Mouse (Mus musculus): ENCODE data around the gene Hes2. TPM values are rescaled to one million over a fixed set of nuclear protein-coding genes. Genes with fewer than 3 reads are reported as not detected.

Gene Hes2
- total RNA-seq, 2 experiments from 2014 or later = not detected

DNA sequence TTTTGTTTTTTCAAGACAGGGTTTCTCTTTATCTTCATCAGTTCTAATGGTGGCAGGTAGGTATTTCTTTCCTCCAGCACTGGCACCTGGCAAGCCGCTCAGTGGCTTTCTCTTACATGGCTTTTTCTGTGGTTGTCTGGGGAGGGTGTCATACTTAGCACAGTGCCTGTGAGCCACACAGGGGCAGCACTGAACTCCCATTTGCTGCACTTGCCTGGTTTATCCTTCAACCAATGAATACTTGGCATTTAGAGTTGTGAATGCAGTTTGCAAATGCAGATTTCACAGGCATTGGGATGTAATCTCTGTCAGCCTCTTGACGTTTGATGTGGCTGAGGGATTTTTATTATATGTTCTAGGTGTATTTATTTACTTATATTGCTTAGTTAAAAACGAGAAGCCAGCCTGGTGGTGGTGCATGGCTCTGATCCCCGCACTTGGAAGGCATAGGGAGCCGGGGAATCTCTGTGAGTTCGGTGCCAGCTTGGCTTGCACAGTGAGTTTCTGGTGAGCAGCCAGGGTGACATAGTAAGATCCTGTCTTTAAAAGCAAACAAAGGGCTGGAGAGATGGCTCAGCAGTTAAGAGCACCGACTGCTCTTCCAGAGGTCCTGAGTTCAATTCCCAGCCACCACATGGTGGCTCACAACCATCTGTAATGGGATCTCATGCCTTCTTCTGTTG lies 25.8 kb downstream of the Hes2 start:
- no peak for DNase-seq (ENCODE audit: extremely low spot score in 1 of 2, low spot score in 1 of 2)

DNA sequence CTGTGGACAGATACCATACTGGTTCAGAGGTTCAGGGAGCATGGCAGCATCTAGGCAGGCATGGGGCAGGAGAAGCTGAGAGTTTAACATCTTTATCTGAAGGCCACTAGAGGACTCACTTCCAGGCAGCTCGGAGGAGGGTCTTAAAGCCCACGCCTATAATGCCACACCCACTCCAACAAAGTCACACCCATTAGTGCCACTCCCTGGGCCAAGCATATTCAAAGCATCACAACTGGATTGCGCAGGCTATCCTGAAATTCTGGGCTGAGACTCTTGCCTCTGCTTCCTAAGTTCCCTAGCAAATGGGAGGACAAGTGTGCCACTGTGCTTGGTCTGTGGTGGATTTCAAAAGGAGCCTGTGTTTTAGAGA lies 26.5 kb downstream of the Hes2 start:
- DNase-seq (ENCODE audit: extremely low spot score in 1 of 2, low spot score in 1 of 2) = no peak

- no peak for DNase-seq (ENCODE audit: extremely low spot score in 1 of 2, low spot score in 1 of 2)
These were observed 27.0 kb downstream of the Hes2 start for GRCm38 (mm10) chr4:152185510-152186204.

DNA sequence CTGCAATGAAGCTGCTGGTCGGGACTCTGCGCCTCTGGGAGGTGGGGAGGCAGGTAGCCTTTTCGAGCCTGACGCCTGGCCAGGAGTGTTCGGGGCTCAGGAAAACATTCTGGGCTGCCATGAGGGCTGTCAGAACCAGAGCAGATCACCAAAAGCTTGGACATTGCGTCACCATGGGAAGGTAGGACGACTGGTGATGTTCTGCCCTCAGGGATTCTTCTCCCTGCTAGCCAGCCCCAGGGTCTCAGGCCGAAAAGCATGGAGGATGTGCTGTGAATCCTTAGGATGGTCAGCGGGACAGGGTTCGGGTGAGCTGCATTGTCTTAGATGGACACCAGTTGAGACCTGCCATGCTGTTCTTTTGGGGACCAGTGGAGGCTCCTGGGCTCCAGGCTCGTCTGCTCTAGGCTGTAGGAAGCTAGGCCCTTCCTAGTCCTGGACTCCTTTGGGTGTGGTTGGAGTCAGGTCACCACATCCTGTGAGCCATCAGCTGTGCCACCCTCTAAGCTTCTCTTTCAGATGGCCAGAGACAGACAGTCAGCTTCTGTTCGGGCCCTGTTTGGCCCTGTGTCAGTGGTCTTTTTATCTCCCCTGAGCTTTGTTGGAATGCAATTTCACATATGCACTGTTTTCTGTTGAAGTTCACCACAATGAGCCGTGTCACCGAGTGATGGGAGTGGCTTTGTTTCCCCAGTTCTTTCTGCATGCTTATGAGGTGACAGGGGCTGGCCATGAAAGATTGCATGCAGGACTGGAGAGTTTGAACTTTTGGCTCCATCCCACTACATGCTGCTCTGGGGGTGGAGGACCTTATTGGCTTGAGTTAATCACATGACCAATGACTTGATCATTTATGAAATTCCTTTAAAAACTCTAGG lies 27.8 kb downstream of the Hes2 start:
- DNase-seq (ENCODE audit: extremely low spot score in 1 of 2, low spot score in 1 of 2) = no peak

DNA sequence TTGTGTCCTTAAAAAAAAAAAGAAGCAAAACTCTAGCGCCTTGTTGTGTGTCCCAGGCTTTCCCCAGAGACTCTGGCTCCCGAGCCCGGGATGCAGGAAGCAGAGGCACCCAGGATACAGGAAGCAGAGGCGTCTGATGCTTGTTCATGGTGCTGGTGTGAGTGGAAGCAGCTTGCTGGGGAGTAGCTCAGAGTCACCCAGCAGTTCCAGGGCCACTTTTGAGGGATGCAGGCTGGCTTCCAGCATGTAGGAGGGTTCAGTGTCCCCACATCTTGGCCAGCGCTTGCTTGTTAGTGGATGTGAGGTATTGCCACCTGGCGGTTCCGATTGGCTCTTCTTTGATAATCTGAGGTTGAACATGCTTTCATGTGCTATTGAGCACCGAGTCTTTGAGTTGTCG lies 28.5 kb downstream of the Hes2 start:
- no peak for DNase-seq (ENCODE audit: extremely low spot score in 1 of 2, low spot score in 1 of 2)

GRCm38 (mm10) chr4:152188651-152189050 lies 30.0 kb downstream of the Hes2 start:
- DNase-seq (ENCODE audit: extremely low spot score in 1 of 2, low spot score in 1 of 2) = no peak

- DNase-seq (ENCODE audit: extremely low spot score in 1 of 2, low spot score in 1 of 2) = no peak
These were observed 30.4 kb downstream of the Hes2 start for GRCm38 (mm10) chr4:152189071-152189470.

DNA sequence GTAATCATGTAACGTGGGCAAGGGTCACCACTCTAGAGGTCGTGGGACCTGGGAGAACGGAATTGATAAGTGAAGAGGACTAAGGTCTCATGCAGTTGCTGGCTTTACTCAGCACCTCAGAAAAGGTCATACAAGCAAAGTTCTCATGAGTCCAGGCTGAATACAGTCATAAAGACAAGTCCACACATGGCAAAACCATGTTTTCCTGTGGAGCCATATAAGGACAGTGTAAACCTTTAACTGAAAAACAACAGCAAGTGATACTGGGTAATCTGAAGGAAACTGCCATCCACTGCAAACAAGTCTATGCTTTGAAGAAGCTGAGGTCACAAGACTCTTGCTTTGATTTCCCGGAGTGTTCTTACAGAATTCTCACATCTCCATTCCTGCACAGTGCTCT lies 31.0 kb downstream of the Hes2 start:
- DNase-seq (ENCODE audit: extremely low spot score in 1 of 2, low spot score in 1 of 2) = no peak

- no peak for DNase-seq (ENCODE audit: extremely low spot score in 1 of 2, low spot score in 1 of 2)
These were observed 31.5 kb downstream of the Hes2 start for GRCm38 (mm10) chr4:152190096-152190653.

DNA sequence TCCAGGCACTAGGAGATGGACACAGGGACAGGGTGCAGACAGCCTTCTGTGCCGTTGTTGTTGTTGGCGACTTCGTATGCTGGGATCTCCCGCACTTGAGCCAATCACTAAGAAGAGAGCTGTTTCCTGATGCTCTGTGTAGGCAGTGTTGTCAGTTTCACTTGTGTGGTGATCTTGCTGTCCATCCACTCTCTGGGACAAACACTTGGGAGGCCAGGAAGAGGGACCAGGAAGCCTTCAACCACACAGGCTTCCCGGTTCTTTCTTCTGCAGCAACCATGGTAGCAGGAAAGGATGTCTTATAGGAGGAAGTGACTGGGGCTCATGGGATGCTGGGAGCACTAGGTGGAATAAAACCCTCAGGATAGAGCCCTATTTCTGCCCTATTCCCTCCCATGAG lies 32.0 kb downstream of the Hes2 start:
- no peak for DNase-seq (ENCODE audit: extremely low spot score in 1 of 2, low spot score in 1 of 2)

DNA sequence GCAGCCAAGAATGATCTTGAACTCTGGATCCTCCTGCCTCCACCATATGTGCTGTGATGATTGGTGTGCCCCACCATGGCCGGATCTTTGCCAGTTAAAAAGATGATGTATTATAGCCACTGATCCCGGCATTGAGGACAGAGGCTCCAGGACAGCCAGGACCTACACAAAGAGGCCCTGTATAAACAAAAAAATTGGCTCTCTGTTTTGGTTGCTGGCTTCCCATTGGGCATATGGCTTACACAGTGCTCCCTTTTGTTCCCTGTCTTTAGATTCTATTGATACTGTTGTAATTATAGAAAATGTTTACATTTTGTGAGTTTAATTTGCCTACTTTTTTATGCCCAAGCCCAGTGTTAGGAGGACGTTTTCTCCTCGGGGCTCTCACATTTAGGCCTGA lies 33.9 kb downstream of the Hes2 start:
- DNase-seq (ENCODE audit: extremely low spot score in 1 of 2, low spot score in 1 of 2) = no peak

DNA sequence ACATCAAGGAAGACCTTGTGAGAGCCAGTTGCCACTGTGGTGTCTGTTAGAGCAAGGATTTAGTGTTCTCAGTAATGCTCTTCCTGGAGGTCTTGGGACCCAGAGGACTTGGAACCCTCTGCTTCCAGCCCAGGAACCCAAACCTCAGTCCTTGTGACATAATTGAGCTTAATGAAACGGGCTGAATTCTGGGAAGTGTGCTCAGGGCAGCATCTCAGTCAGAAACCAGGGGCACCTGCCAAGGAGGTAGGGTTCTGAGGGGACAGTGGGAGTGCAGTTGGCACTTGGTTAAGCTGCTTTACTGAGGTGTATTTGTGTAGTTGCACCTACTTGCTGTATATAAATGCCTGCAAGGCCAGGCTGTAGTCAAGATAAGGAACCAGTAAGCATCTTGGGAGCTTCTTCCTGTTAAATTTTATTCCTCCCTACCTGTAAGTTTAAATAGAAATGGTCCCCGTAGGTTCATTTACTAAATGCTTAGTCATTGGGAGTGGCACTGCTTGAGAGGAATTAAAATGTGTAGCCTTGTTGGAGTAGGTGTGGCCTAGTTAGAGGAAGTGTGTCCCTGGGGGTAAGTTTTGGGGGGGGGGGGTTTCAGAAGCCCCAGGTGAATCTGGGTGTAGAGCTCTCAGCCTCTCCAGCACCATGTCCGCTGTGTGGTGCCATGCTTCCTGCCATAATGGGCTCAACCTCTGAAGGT lies 36.0 kb downstream of the Hes2 start:
- no peak for DNase-seq (ENCODE audit: extremely low spot score in 1 of 2, low spot score in 1 of 2)

DNA sequence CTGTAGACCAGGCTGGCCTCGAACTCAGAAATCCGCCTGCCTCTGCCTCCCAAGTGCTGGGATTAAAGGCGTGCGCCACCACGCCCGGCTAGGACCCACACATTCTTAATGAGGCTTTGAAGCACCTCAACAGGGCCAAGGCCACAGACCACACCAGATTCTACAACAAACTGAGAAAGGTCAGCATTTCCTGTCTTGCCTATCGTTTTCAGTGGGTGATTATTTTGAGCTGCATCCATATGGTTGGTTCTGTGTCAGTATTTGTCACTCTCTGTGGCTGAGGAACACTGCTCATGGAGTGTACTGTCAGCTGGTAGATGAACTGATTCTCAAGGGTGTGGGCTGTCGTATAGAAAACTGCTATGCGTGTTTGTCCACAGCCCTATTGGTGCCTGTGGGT lies 37.6 kb downstream of the Hes2 start:
- no peak for DNase-seq (ENCODE audit: extremely low spot score in 1 of 2, low spot score in 1 of 2)

DNA sequence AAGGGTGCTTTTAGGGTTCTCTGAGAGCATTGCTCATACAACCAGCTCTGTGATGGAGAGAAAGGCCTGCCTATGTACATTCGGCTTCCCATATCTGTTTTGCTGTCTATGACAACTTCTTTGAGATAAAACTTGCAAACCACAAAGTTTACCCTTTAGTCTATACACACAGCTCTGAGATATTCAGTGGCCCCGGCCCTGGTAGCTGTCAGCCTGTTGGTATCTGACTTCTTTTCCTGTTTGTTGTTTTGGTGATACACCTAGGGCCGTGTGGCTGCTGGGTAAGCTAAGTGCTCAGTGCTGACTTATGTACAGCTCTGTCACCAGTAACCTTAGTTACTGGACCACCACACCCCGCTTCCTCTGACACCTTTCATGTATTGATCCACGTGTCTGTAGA lies 38.9 kb downstream of the Hes2 start:
- no peak for DNase-seq (ENCODE audit: extremely low spot score in 1 of 2, low spot score in 1 of 2)

- DNase-seq (ENCODE audit: extremely low spot score in 1 of 2, low spot score in 1 of 2) = no peak
These were observed 41.0 kb downstream of the Hes2 start for GRCm38 (mm10) chr4:152199617-152200016.

- DNase-seq (ENCODE audit: extremely low spot score in 1 of 2, low spot score in 1 of 2) = no peak
These were observed 42.8 kb downstream of the Hes2 start for GRCm38 (mm10) chr4:152201492-152201891.

DNA sequence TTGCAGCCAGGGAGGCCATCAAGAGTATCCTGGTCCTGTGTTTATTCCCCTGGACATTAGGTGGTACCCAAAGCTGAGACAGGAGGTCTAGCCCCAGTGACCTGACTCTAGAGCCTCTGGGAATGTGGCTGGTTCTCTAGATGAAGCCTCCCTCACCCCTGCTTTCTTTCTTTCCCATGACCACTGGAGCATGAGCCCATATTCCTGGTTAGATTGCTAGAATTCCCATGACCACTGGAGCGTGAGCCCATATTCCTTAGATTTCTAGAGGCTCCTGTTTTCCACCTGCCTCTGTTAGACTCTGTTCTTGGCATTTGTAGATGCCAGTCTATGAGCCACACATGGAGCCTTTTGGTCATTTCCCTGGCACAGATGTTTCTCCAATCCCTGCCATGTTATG lies 43.8 kb downstream of the Hes2 start:
- DNase-seq (ENCODE audit: extremely low spot score in 1 of 2, low spot score in 1 of 2) = no peak

DNA sequence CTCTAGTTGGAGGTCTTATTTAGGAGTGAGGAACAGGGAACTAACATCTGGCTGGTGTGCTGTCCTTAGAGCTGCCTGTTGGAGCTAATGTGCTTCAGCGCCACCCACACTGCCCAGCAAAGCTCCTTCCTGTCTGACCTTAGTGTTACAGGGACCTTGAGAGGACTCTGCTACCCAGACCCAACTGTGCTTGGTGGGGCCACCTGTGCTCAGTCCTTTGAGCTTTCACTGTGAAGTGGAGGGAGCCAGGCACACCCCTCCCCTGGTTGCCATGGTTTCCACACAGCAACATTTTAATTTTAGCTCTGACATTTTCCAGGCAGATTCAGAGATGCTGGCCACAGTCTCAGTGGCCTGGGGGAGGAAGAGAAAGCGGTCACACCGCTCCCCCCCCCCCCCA lies 44.2 kb downstream of the Hes2 start:
- DNase-seq (ENCODE audit: extremely low spot score in 1 of 2, low spot score in 1 of 2) = no peak

DNA sequence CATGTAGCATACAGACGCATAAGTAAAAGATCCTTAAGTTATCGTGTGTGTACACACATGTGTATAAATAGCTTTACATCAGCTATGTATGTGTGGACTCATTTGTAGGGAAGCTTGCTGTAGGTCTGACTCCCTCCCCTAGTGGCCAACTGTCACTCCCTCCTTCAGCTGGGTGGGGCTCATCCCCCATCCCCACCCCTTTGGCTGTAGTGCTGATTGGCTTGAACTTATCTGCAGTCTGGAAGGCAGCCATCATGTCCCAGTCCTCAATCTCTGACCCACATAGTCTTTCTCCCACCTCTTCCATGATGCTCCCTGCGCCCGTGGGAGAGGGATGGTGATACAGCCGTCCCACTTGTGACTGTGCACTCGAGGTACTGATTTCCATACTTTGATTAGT lies 46.0 kb downstream of the Hes2 start:
- DNase-seq (ENCODE audit: extremely low spot score in 1 of 2, low spot score in 1 of 2) = no peak

- no peak for DNase-seq (ENCODE audit: extremely low spot score in 1 of 2, low spot score in 1 of 2)
These were observed 47.5 kb downstream of the Hes2 start for GRCm38 (mm10) chr4:152206199-152206598.

DNA sequence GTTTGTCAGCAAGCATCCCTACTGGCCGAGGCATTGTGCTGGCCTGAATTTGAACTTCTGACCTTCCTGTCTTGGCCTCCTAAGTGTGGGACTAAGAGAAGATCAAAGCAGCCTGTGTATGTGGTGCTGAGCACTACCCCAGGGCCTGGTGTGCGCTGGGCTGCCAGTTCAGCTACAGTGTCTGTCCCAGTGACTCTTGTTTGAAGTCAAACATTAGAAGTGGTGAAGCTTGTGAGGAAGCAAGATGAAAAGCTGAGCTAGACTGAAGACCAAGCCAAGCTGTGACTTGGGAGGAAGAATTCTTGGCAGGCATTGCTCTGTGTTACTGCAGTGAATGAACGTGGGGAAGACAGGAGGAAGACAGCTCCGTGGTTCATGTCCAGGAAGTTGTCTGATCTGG lies 51.0 kb downstream of the Hes2 start:
- no peak for DNase-seq (ENCODE audit: extremely low spot score in 1 of 2, low spot score in 1 of 2)

Data from layer of hippocampus, postnatal 25 days (tissue).